Mouse (Mus musculus): ENCODE data around the gene Pcgf2.
"Not testable (repeated sequence)": the region's sequence is repeated elsewhere in the genome, so short reads cannot be mapped to it uniquely, and the experiment has no call there.

Pcgf2 gene

DNA sequence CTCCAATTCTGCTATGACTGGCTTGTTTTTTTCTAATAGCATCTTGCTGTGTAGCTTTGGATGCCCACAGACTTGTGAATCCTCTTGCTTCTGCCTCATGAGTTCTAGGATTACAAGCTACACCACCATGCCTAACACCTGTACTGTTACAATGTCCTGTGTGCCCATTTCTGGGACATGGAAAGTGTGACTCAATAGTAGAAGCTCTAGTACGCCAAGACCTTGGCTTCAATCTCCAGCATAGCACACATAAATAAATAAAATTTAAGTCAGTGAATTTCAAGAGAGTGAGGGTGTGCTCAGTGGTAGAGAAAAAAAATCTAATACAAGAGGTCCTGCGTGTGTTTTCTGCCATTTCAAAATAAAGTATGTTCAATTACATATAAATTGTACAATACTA, 46.1 kb downstream of the Pcgf2 start:
- in situ Hi-C loops (cut with MseI, MboI), result no loop called here

DNA sequence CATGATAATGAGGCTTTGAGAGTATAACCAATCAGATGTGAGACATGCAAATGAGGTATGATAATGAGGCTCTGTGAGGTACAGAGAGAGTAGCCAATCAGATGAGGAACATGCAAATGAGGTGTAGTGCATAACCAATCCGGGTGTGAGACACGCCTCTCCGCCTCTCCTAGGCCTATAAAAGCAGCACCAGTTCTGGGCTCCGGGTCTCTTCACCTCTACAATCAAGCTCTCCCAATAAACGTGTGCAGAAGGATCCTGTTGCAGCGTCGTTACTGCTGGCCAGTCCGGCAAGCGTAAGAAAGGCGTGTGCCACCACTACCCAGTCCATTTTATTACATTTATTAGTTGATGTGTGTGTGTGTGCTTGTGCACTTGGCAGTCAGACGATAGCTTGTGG, 46.9 kb downstream of the Pcgf2 start:
- in situ Hi-C loops (cut with MseI, MboI), result not testable (repeated sequence)

GRCm38 (mm10) chr11:97650341-97650740, 50.0 kb downstream of the Pcgf2 start:
- in situ Hi-C loops (cut with MseI, MboI), result no loop called here

DNA sequence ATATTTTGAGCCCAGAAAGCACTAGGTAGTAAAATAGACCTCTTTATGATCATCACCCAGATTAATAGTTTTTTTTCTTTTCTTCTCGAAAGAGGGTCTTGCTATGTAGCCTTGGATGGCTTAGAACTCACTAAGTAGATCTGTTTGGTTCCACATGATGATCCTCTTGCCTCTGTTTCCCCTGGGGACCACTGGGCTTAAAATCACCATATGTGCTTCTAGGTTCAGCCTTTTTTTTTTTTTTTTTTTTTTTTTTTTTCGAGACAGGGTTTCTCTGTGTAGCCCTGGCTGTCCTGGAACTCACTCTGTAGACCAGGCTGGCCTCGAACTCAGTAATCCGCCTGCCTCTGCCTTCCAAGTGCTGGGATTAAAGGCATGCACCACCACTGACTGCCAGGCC, 51.8 kb downstream of the Pcgf2 start:
- in situ Hi-C loops (cut with MseI, MboI), result loop anchor here (5.0 kb wide), 1 partner anchor 44 kb away; no protein-coding TSS in a partner anchor

DNA sequence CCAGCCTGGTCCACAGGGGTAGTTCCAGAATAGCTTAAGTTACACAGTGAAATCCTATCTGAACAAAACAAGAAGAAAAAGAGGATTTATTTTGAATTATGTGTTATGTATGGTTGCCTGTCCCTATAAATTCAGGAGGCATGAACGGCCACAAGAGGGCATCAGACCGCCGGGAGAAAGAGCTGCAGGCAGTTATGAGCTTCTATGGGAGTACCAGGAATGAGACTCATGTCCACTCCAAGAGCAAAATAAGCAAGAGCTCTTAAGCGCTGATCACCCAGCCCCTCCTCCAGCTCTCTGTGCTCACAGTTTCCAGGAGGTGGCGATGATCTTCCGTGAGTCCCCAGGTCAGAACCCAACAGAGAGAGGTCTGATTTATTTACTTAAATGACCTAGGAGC, 55.5 kb downstream of the Pcgf2 start:
- in situ Hi-C loops (cut with MseI, MboI), result loop anchor here (5.0 kb wide), 1 partner anchor 47 kb away; no protein-coding TSS in a partner anchor

DNA sequence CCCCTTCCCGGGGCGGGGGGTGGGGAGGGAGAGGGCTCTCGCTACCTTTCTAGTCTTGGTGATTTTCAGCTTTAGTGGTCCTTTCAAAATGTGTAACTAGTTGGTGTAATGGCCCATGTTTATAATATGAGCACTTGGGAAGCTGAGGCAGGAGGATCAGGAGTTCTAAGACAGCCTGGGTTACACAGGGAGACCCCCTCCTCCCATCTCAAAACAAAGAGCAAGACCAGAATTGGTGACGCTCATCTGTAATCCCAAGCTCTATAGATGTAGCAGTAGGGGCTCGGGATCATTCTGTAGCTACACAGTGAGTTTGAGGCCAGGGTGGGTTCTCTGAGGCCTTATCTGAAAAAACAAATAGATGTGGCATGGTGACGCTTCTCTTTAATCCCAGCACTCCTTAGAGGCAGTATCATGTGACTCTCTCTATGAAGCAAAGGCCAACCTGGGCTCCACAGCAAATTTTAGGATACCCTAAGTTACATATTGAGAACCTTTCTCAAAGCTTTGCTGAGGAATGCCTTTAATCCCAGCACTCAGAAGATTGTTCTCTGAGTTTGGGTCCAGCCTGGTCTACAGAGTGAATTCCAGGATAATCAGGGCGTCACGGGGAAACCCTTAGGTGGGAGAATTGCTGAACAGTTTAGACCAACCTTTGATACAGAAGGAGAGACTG, 56.8 kb downstream of the Pcgf2 start:
- in situ Hi-C loops (cut with MseI, MboI), result no loop called here

GRCm38 (mm10) chr11:97642746-97643145, 57.6 kb downstream of the Pcgf2 start:
- in situ Hi-C loops (cut with MseI, MboI), result no loop called here

GRCm38 (mm10) chr11:97641668-97642067, 58.6 kb downstream of the Pcgf2 start:
- in situ Hi-C loops (cut with MseI, MboI), result no loop called here
